Mouse (Mus musculus) CH12.LX (cell line): ENCODE measurements around the gene Npnt. TPM values are rescaled to one million over a fixed set of nuclear protein-coding genes. Genes with fewer than 3 reads are reported as not detected.
A peak's percentile ranks its signal among the peaks of the same experiment; 100 is the strongest.

ENCODE experiments used
- DNase-seq: peaks from one replicate; pipeline ENCODE4 v3.0.0-alpha.2; 2013; ENCODE audit errors: extremely low read depth
- H3K27ac ChIP-seq: 2 replicates; pipeline ENCODE4 v1.5.1; 2012; ENCODE audit warnings: low read depth, mild to moderate bottlenecking, control low read depth, moderate library complexity; ENCODE audit not compliant: insufficient read depth
- H3K27me3 ChIP-seq: replicated peaks from 2 replicates; pipeline ENCODE3; 2012; ENCODE audit warnings: inconsistent platforms
- H3K36me3 ChIP-seq, 2 experiments: replicated peaks in 1 of 2; 2 replicates each; pipeline versions ENCODE3 to v1.6.1; 2012; ENCODE audit warnings: inconsistent platforms in 1 of 2, low read length in 1 of 2, mild to moderate bottlenecking in 1 of 2, mixed read lengths in 1 of 2, moderate library complexity in 1 of 2; ENCODE audit not compliant: control insufficient read depth in 1 of 2, insufficient read depth in 1 of 2
- H3K4me1 ChIP-seq, 2 experiments: 2 replicates each; pipeline ENCODE4 v1.6.1; 2012; ENCODE audit warnings: inconsistent platforms in 1 of 2, moderate library complexity in 1 of 2; ENCODE audit not compliant: insufficient read depth in 2 of 2, control insufficient read depth in 1 of 2
- H3K4me2 ChIP-seq: 2 replicates; pipeline ENCODE4 v1.6.1; 2012; ENCODE audit warnings: low read depth, mild to moderate bottlenecking, control low read depth; ENCODE audit not compliant: poor library complexity, insufficient read depth, severe bottlenecking
- H3K4me3 ChIP-seq, 3 experiments: fragments of 150-350 bp in 1 of 3; sonication (generic) in 1 of 3; replicated peaks in 1 of 3; 2 replicates each; pipeline versions ENCODE3 to v1.5.1; 2011 to 2012; ENCODE audit warnings: low read depth in 2 of 3, low read length in 2 of 3, mild to moderate bottlenecking in 2 of 3, moderate library complexity in 2 of 3, control low read depth in 1 of 3, improper control_type of control experiment in 1 of 3, inconsistent platforms in 1 of 3, mixed read lengths in 1 of 3; ENCODE audit not compliant: poor library complexity in 1 of 3
- H3K79me2 ChIP-seq: replicated peaks from 2 replicates; pipeline ENCODE4 v1.6.1; 2012; ENCODE audit warnings: mild to moderate bottlenecking, moderate library complexity; ENCODE audit not compliant: control insufficient read depth, poor library complexity, insufficient read depth, severe bottlenecking; ENCODE audit errors: extremely low read depth
- H3K9ac ChIP-seq: 2 replicates; pipeline ENCODE4 v1.6.1; 2012; ENCODE audit warnings: low read depth, mild to moderate bottlenecking, control low read depth, moderate library complexity; ENCODE audit not compliant: insufficient read depth
- H3K9me3 ChIP-seq: replicated peaks from 2 replicates; pipeline ENCODE3; 2012; ENCODE audit warnings: low read length, inconsistent platforms, mixed read lengths
- BHLHE40 ChIP-seq: IDR thresholded peaks from 2 replicates; pipeline ENCODE4 v1.6.1; 2011; ENCODE audit warnings: mild to moderate bottlenecking, low read depth, low read length, improper control_type of control experiment
- CHD1 ChIP-seq: IDR thresholded peaks from 2 replicates; pipeline ENCODE4 v1.6.1; 2012; ENCODE audit warnings: low read depth, low read length, improper control_type of control experiment, inconsistent platforms
- CHD2 ChIP-seq: IDR thresholded peaks from 2 replicates; pipeline ENCODE4 v1.6.1; 2011; ENCODE audit warnings: low read length, improper control_type of control experiment
- E2F4 ChIP-seq: IDR thresholded peaks from 2 replicates; pipeline ENCODE4 v1.6.1; 2011; ENCODE audit warnings: low read depth, low read length, improper control_type of control experiment; ENCODE audit not compliant: insufficient replicate concordance
- ELF1 ChIP-seq: IDR thresholded peaks from 2 replicates; pipeline ENCODE4 v1.6.1; 2014; ENCODE audit warnings: low read depth, mild to moderate bottlenecking, inconsistent platforms, low read length, improper control_type of control experiment
- EP300 ChIP-seq: IDR thresholded peaks from 2 replicates; pipeline ENCODE4 v1.6.1; 2011; ENCODE audit warnings: low read length, improper control_type of control experiment
- ETS1 ChIP-seq: conservative IDR thresholded peaks from 2 replicates; pipeline ENCODE4 v1.6.1; 2012; ENCODE audit warnings: low read depth, mild to moderate bottlenecking, inconsistent platforms, low read length, improper control_type of control experiment, moderate library complexity
- GABPA ChIP-seq: IDR thresholded peaks from 2 replicates; pipeline ENCODE4 v1.6.1; 2012; ENCODE audit warnings: low read depth, low read length, improper control_type of control experiment, inconsistent platforms; ENCODE audit not compliant: insufficient replicate concordance
- JUN ChIP-seq: IDR thresholded peaks from 2 replicates; pipeline ENCODE4 v1.6.1; 2011; ENCODE audit warnings: low read depth, mild to moderate bottlenecking, low read length, improper control_type of control experiment, moderate library complexity; ENCODE audit not compliant: insufficient read depth
- MAFK ChIP-seq: IDR thresholded peaks from 2 replicates; pipeline ENCODE4 v1.6.1; 2011; ENCODE audit warnings: low read length, improper control_type of control experiment; ENCODE audit not compliant: insufficient replicate concordance
- MAX ChIP-seq: IDR thresholded peaks from 2 replicates; pipeline ENCODE4 v1.6.1; 2011; ENCODE audit warnings: low read length, improper control_type of control experiment
- MAZ ChIP-seq: IDR thresholded peaks from 2 replicates; pipeline ENCODE4 v1.6.1; 2012; ENCODE audit warnings: low read depth, mild to moderate bottlenecking, inconsistent platforms, low read length, improper control_type of control experiment, moderate library complexity
- MEF2A ChIP-seq: IDR thresholded peaks from 2 replicates; pipeline ENCODE4 v1.6.1; 2014; ENCODE audit warnings: low read depth, mild to moderate bottlenecking, inconsistent platforms, low read length, improper control_type of control experiment, borderline replicate concordance
- MYC ChIP-seq: IDR thresholded peaks from 2 replicates; pipeline ENCODE4 v1.6.1; 2011; ENCODE audit warnings: low read depth, mild to moderate bottlenecking, improper control_type of control experiment, low read length
- NELFE ChIP-seq: IDR thresholded peaks from 2 replicates; pipeline ENCODE4 v1.6.1; 2011; ENCODE audit warnings: low read depth, low read length, improper control_type of control experiment
- NRF1 ChIP-seq: IDR thresholded peaks from 2 replicates; pipeline ENCODE4 v1.6.1; 2014; ENCODE audit warnings: low read depth, mild to moderate bottlenecking, inconsistent platforms, low read length, improper control_type of control experiment, moderate library complexity
- PAX5 ChIP-seq: IDR thresholded peaks from 2 replicates; pipeline ENCODE4 v1.6.1; 2012; ENCODE audit warnings: low read length, inconsistent platforms, mixed read lengths
- RAD21 ChIP-seq: IDR thresholded peaks from 2 replicates; pipeline ENCODE4 v1.6.1; 2011; ENCODE audit warnings: low read depth, mild to moderate bottlenecking, low read length, improper control_type of control experiment, moderate library complexity
- RCOR1 ChIP-seq: conservative IDR thresholded peaks from 2 replicates; pipeline ENCODE4 v1.6.1; 2012; ENCODE audit warnings: low read depth, mild to moderate bottlenecking, inconsistent platforms, low read length, improper control_type of control experiment
- SMC3 ChIP-seq: IDR thresholded peaks from 2 replicates; pipeline ENCODE4 v1.6.1; 2011; ENCODE audit warnings: low read depth, low read length, improper control_type of control experiment
- TBP ChIP-seq: conservative IDR thresholded peaks from 2 replicates; pipeline ENCODE4 v1.6.1; 2011; ENCODE audit warnings: low read depth, low read length, improper control_type of control experiment
- TCF12 ChIP-seq: IDR thresholded peaks from 2 replicates; pipeline ENCODE4 v1.6.1; 2014; ENCODE audit warnings: low read depth, mild to moderate bottlenecking, inconsistent platforms, low read length, improper control_type of control experiment
- UBTF ChIP-seq: IDR thresholded peaks from 2 replicates; pipeline ENCODE4 v1.6.1; 2012; ENCODE audit warnings: low read depth, mild to moderate bottlenecking, inconsistent platforms, low read length, improper control_type of control experiment, moderate library complexity
- USF1 ChIP-seq: IDR thresholded peaks from 2 replicates; pipeline ENCODE4 v1.6.1; 2014; ENCODE audit warnings: low read depth, mild to moderate bottlenecking, inconsistent platforms, low read length, improper control_type of control experiment
- ZKSCAN1 ChIP-seq: IDR thresholded peaks from 2 replicates; pipeline ENCODE4 v1.6.1; 2012; ENCODE audit warnings: low read depth, inconsistent platforms, low read length, improper control_type of control experiment, borderline replicate concordance
- ZNF384 ChIP-seq: IDR thresholded peaks from 2 replicates; pipeline ENCODE4 v1.6.1; 2012; ENCODE audit warnings: low read depth, low read length, improper control_type of control experiment, inconsistent platforms
- dilution Hi-C: fragments of 300-500 bp; cut with MboI; formaldehyde crosslinking; loops from 2 replicates; pipeline ENCODE4 v1.14.3; 2020; ENCODE audit warnings: low sequenced_read_pairs; ENCODE audit not compliant: extremely low pct_unique_long_range_greater_than_20kb, extremely low pct_ligation_motif_present
- in situ Hi-C: fragments of 300-500 bp; cut with MboI; formaldehyde crosslinking; loops from 3 replicates; pipeline ENCODE4 v1.14.3; 2019; ENCODE audit warnings: low sequenced_read_pairs, low pct_ligation_motif_present, low pct_unique_long_range_greater_than_20kb, mixed read lengths
- polyA plus RNA-seq: library from polyadenylated mRNA; unstranded; fragments of >175 nt; gene quantifications from 2 replicates; pipeline ENCODE4 v1.2.1, GENCODE M21; 2012; ENCODE audit warnings: low read depth; ENCODE audit not compliant: insufficient read length
- total RNA-seq, 2 experiments: library from RNA; depleted of rRNA; stranded (reverse); fragments of 300-350 nt in 1 of 2; fragments of >200 nt in 1 of 2; gene quantifications; 2 replicates each; pipeline ENCODE4 v1.2.3; 2012 to 2014

Npnt gene
- total and polyA plus RNA-seq, 3 experiments = 0.08 to 1.0 (median 0.20) TPM

DNA sequence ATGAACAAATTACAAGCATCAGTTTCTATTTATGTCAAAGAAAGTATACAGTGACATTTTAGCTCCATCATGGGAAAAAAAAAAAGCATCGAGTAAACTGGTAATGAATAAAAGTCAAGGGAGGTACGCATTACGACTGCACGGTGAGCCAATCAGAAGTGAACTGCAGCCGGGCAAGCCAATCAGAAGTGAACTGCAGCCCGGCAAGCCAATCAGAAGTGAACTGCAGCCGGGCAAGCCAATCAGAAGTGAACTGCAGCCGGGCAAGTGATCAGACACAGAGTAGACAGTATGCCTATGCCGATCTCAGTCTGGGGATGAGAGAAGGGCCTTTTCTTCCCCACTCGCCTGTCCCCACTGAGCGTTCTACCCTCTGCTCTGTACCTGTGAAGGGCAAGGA lies 46.7 kb downstream of the Npnt start:
- Histone ChIP-seq H3K79me2 (no peaks in the 10 kb centered on the region), H3K9me3 (no peaks in the 10 kb centered on the region), H3K9ac (no peak overlapping the region), H3K36me3 (no peaks in the 10 kb centered on the region), H3K27me3 (no peaks in the 10 kb centered on the region), H3K4me3 (no peak overlapping the region), H3K4me1 (no peaks in the 10 kb centered on the region), H3K27ac (no peak overlapping the region), H3K4me2 (no peak overlapping the region)
- dilution Hi-C loops (no loop called here), in situ Hi-C loops (no loop called here)
- peak; percentile 64; the same call in 1 of the 2 replicates for TF ChIP-seq CHD2
- no peak for TF ChIP-seq BHLHE40
- TF ChIP-seq MYC = no peak
- no peak for TF ChIP-seq USF1
- no peak for DNase-seq

GRCm38 (mm10) chr3:132902921-132903320 lies 47.2 kb downstream of the Npnt start:
- no peaks in the 10 kb centered on the region for H3K79me2 ChIP-seq
- H3K4me2 ChIP-seq = no peak overlapping the region
- no peak overlapping the region for H3K9ac ChIP-seq
- in situ Hi-C loops = no loop called here
- no peaks in the 10 kb centered on the region for H3K36me3 ChIP-seq
- H3K27ac ChIP-seq = no peak overlapping the region
- DNase-seq = no peak
- no peak for TF ChIP-seq MAZ
- TF ChIP-seq ZKSCAN1 = no peak
- TF ChIP-seq MAFK = no peak
- TF ChIP-seq ELF1 = no peak
- no peak for TF ChIP-seq TCF12
- no peak for TF ChIP-seq EP300
- TF ChIP-seq JUN = no peak
- no peak for TF ChIP-seq UBTF
- no peak for TF ChIP-seq BHLHE40
- no peak for TF ChIP-seq E2F4
- TF ChIP-seq GABPA = no peak
- TF ChIP-seq PAX5 = no peak
- H3K9me3 ChIP-seq = no peaks in the 10 kb centered on the region
- no peaks in the 10 kb centered on the region for H3K4me1 ChIP-seq
- no peaks in the 10 kb centered on the region for H3K27me3 ChIP-seq
- dilution Hi-C loops = no loop called here
- H3K4me3 ChIP-seq = no peak overlapping the region

DNA sequence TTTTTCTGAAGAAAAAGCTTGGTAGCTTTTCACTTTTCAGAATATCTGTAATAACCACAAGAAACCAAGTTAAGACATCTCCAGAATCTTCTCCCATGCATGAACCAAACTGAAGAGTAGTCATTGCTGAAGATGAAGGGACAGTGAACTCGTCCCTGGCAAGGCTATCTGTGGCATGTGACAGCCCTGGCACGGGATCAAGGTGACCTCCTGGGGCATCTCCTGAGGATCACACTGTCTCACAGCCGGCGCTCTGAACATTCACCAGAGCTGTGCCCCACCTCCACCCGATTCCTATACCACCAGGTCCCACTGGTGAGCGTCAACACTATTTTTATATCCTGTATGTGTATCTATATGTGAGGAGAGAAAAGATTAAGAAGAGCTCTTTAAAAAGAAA lies 47.9 kb downstream of the Npnt start:
- no peaks in the 10 kb centered on the region for H3K4me1 ChIP-seq
- H3K27ac ChIP-seq = no peak overlapping the region
- no peak overlapping the region for H3K4me3 ChIP-seq
- in situ Hi-C loops (no loop called here), dilution Hi-C loops (no loop called here)
- no peak for DNase-seq
- no peaks in the 10 kb centered on the region for H3K9me3 ChIP-seq
- no peak overlapping the region for H3K9ac ChIP-seq
- no peaks in the 10 kb centered on the region for H3K36me3 ChIP-seq
- TF ChIP-seq ELF1 = no peak
- no peak for TF ChIP-seq MAX
- no peak for TF ChIP-seq NRF1
- no peak for TF ChIP-seq ZNF384
- no peak for TF ChIP-seq CHD1
- no peak for TF ChIP-seq JUN
- TF ChIP-seq SMC3 = no peak
- no peak for TF ChIP-seq E2F4
- no peak for TF ChIP-seq MEF2A
- TF ChIP-seq NELFE = no peak
- TF ChIP-seq ZKSCAN1 = no peak
- no peak for TF ChIP-seq RAD21
- no peak for TF ChIP-seq ETS1
- TF ChIP-seq UBTF = no peak
- TF ChIP-seq RCOR1 = no peak
- no peak for TF ChIP-seq EP300
- TF ChIP-seq MAFK = no peak
- no peak for TF ChIP-seq USF1
- no peak for TF ChIP-seq CHD2
- no peak for TF ChIP-seq TBP
- no peaks in the 10 kb centered on the region for H3K79me2 ChIP-seq
- no peak overlapping the region for H3K4me2 ChIP-seq
- no peaks in the 10 kb centered on the region for H3K27me3 ChIP-seq
